Mouse (Mus musculus) ES-Bruce4 (cell line): ENCODE results near the gene Mrpl49. TPM values are rescaled to one million over a fixed set of nuclear protein-coding genes. Genes with fewer than 3 reads are reported as not detected.

Experiments used
- H3K27ac ChIP-seq: 2 replicates; pipeline ENCODE4 v1.5.1; 2012; ENCODE audit warnings: low read length, inconsistent platforms; ENCODE audit not compliant: insufficient read depth
- H3K27me3 ChIP-seq: 2 replicates; pipeline ENCODE4 v1.6.1; 2012; ENCODE audit warnings: mild to moderate bottlenecking, low read length, inconsistent platforms; ENCODE audit not compliant: control insufficient read depth, poor library complexity, insufficient read depth, severe bottlenecking
- H3K36me3 ChIP-seq: 2 replicates; pipeline ENCODE4 v1.6.1; 2012; ENCODE audit warnings: inconsistent platforms, mild to moderate bottlenecking, low read length, moderate library complexity; ENCODE audit not compliant: control insufficient read depth, poor library complexity, insufficient read depth, severe bottlenecking
- H3K4me1 ChIP-seq: one replicate; pipeline ENCODE4 v1.8.1; 2011; ENCODE audit warnings: low read length; ENCODE audit not compliant: control insufficient read depth, insufficient read depth
- H3K4me3 ChIP-seq: 2 replicates; pipeline ENCODE4 v1.5.1; 2011; ENCODE audit warnings: low read depth, mild to moderate bottlenecking, low read length
- H3K9ac ChIP-seq: 2 replicates; pipeline ENCODE4 v1.6.1; 2012; ENCODE audit warnings: low read depth, mild to moderate bottlenecking, inconsistent platforms; ENCODE audit not compliant: poor library complexity, severe bottlenecking
- H3K9me3 ChIP-seq: replicated peaks from 2 replicates; pipeline ENCODE4 v1.6.1; 2012; ENCODE audit warnings: mild to moderate bottlenecking, low read length, inconsistent platforms; ENCODE audit not compliant: control insufficient read depth, poor library complexity, insufficient read depth, severe bottlenecking
- CTCF ChIP-seq: IDR thresholded peaks from one replicate; pipeline ENCODE4 v1.8.1; 2011; ENCODE audit warnings: low read depth, low read length
- EP300 ChIP-seq: IDR thresholded peaks from 2 replicates; pipeline ENCODE4 v1.6.1; 2011; ENCODE audit warnings: low read depth, low read length; ENCODE audit not compliant: insufficient read depth
- POLR2A ChIP-seq: IDR thresholded peaks from one replicate; pipeline ENCODE4 v1.8.1; 2011; ENCODE audit warnings: low read length; ENCODE audit not compliant: insufficient read depth
- polyA plus RNA-seq: library from polyadenylated mRNA; stranded (reverse); fragments of >200 nt; gene quantifications from 2 replicates; pipeline ENCODE4 v1.2.4, GENCODE M21; 2011; ENCODE audit warnings: low read depth; ENCODE audit not compliant: missing spikeins, insufficient read depth, insufficient read length

Gene Mrpl49
- polyA plus RNA-seq, 1 experiment: 44.9 TPM

- H3K27ac ChIP-seq: no peak overlapping the region
- H3K9me3 ChIP-seq: no peaks in the 10 kb centered on the region
- H3K36me3 ChIP-seq: no peaks in the 10 kb centered on the region
- no peak overlapping the region for H3K4me3 ChIP-seq
- no peaks in the 10 kb centered on the region for H3K4me1 ChIP-seq
- no peaks in the 10 kb centered on the region for H3K27me3 ChIP-seq
- TF ChIP-seq CTCF (no peak), POLR2A (no peak), EP300 (no peak)
- no peak overlapping the region for H3K9ac ChIP-seq
Measured at GRCm38 (mm10) chr19:6035966-6036585, 21.5 kb downstream of the Mrpl49 start.

- no peaks in the 10 kb centered on the region for H3K27me3 ChIP-seq
- H3K4me3 ChIP-seq: no peak overlapping the region
- no peaks in the 10 kb centered on the region for H3K4me1 ChIP-seq
- TF ChIP-seq EP300: no peak
- TF ChIP-seq CTCF: no peak
- no peak for TF ChIP-seq POLR2A
- H3K36me3 ChIP-seq: no peaks in the 10 kb centered on the region
- H3K27ac ChIP-seq: no peak overlapping the region
- no peaks in the 10 kb centered on the region for H3K9me3 ChIP-seq
- H3K9ac ChIP-seq: 0 out of 2 replicates have a peak overlapping the region, but pooled peaks have one; percentile 16
Measured at GRCm38 (mm10) chr19:6030520-6031280, 26.9 kb downstream of the Mrpl49 start.

GRCm38 (mm10) chr19:6029426-6029825, 28.2 kb downstream of the Mrpl49 start:
- Histone ChIP-seq H3K4me1 (no peaks in the 10 kb centered on the region), H3K27ac (no peak overlapping the region), H3K36me3 (no peaks in the 10 kb centered on the region), H3K9me3 (no peaks in the 10 kb centered on the region), H3K9ac (no peak overlapping the region), H3K4me3 (no peak overlapping the region), H3K27me3 (no peaks in the 10 kb centered on the region)
- TF ChIP-seq CTCF (no peak), EP300 (no peak), POLR2A (no peak)

- Histone ChIP-seq H3K36me3 (no peaks in the 10 kb centered on the region), H3K4me3 (no peak overlapping the region), H3K9ac (no peak overlapping the region), H3K9me3 (no peaks in the 10 kb centered on the region), H3K4me1 (no peaks in the 10 kb centered on the region), H3K27me3 (no peaks in the 10 kb centered on the region), H3K27ac (no peak overlapping the region)
- TF ChIP-seq CTCF (no peak), POLR2A (no peak), EP300 (no peak)
Measured at GRCm38 (mm10) chr19:6028991-6029390, 28.6 kb downstream of the Mrpl49 start.

- Histone ChIP-seq H3K9me3 (no peaks in the 10 kb centered on the region), H3K27me3 (no peaks in the 10 kb centered on the region), H3K9ac (no peak overlapping the region), H3K4me1 (no peaks in the 10 kb centered on the region), H3K4me3 (no peak overlapping the region), H3K36me3 (no peaks in the 10 kb centered on the region), H3K27ac (no peak overlapping the region)
- TF ChIP-seq EP300 (no peak), POLR2A (no peak), CTCF (no peak)
Measured at GRCm38 (mm10) chr19:6023930-6024329, 33.7 kb downstream of the Mrpl49 start.

- H3K36me3 ChIP-seq: no peaks in the 10 kb centered on the region
- no peak overlapping the region for H3K4me3 ChIP-seq
- no peak overlapping the region for H3K9ac ChIP-seq
- no peak for TF ChIP-seq EP300
- TF ChIP-seq CTCF: no peak
- no peak for TF ChIP-seq POLR2A
- no peaks in the 10 kb centered on the region for H3K9me3 ChIP-seq
- H3K4me1 ChIP-seq: no peaks in the 10 kb centered on the region
- H3K27me3 ChIP-seq: no peaks in the 10 kb centered on the region
- no peak overlapping the region for H3K27ac ChIP-seq
Measured at GRCm38 (mm10) chr19:6023059-6023458, 34.5 kb downstream of the Mrpl49 start.
